Mouse (Mus musculus) heart, postnatal 0 days (tissue): ENCODE data around the gene Gm44503.

Source experiments
- CTCF ChIP-seq: IDR thresholded peaks from 2 replicates; pipeline ENCODE4 v1.5.1; 2016; ENCODE audit warnings: antibody characterized with exemption, control low read depth, low read depth
- EP300 ChIP-seq: IDR thresholded peaks from 2 replicates; pipeline ENCODE4 v1.6.1; 2016; ENCODE audit warnings: antibody characterized with exemption, low read depth

GRCm38 (mm10) chr9:72936301-72936700 lies 22.4 kb upstream of the Gm44503 start:
- TF ChIP-seq CTCF (no peak), EP300 (no peak)
